ENCODE assay signal across 26 mouse cellular contexts in genomic region chr5:140674036-140674435, GRCm38 (mm10). TPM values are rescaled to one million over a fixed set of nuclear protein-coding genes. Genes with fewer than 3 reads are reported as not detected.
DNase-seq lines count a peak whose midpoint lies in the region; ATAC-seq and TF ChIP-seq lines count a peak whose summit lies in the region.
"Had no signal": no experiment of that assay in that cellular context is flagged by ENCODE, and none has a peak within 500 bp of the region (broad histone marks: within the 10 kb centered on the region; RNA-seq: fewer than 3 reads in every experiment).

No protein-coding gene starts in this region.

- DNase-seq in B cell, adult 2 months: peak; percentile 41 to 59
- no peak for DNase-seq in right cerebral cortex, postnatal 14 days
- no peak for DNase-seq in cerebellum, adult 18-20 months
- DNase-seq: adrenal gland, postnatal 10 days; adrenal gland, postnatal 36 days; cerebellum, adult 2 months; cerebellum, adult 9-11 months; cerebellum, postnatal 25 days; forebrain, postnatal 0 days; gastrocnemius, postnatal 25 days; heart, adult 18-20 months; heart, postnatal 14 days; heart, postnatal 4 days had no signal

- TF ChIP-seq CTCF in intestine, postnatal 0 days (IDR thresholded peaks at IDR 0.05; ENCODE audit: low read depth): no peak

- H3K9me3 ChIP-seq in intestine, embryonic 15.5 days: no peaks in the 10 kb centered on the region
- 0 out of 2 replicates have a peak, but pooled peaks cover under 1% of the 10 kb centered on the region for H3K9me3 ChIP-seq in intestine, postnatal 0 days (ENCODE audit: control insufficient read depth)
- H3K9me3 ChIP-seq in stomach, embryonic 15.5 days: no peaks in the 10 kb centered on the region
- H3K9me3 ChIP-seq: embryonic facial prominence, embryonic 12.5 days had no signal

- 89% methylated on average over 17 of the region's 17 CpGs for WGBS in intestine, embryonic 15.5 days
- WGBS in intestine, postnatal 0 days: 88% methylated on average over 17 of the region's 17 CpGs
- 83% methylated on average over 17 of the region's 17 CpGs for WGBS in stomach, embryonic 15.5 days

- ATAC-seq in intestine, embryonic 15.5 days: no peak
- ATAC-seq in intestine, postnatal 0 days: no peak
- ATAC-seq in stomach, embryonic 15.5 days (ENCODE audit: insufficient read depth, low FRiP score, low read depth): no peak
- ATAC-seq: forebrain, embryonic 14.5 days; forebrain, postnatal 0 days; Patski had no signal

- no peaks in the 10 kb centered on the region for H3K27me3 ChIP-seq in intestine, embryonic 15.5 days (replicated peaks)
- no peaks in the 10 kb centered on the region for H3K27me3 ChIP-seq in intestine, postnatal 0 days (replicated peaks; ENCODE audit: control insufficient read depth, insufficient read depth, low read length)
- H3K27me3 ChIP-seq in stomach, embryonic 15.5 days (replicated peaks): no peaks in the 10 kb centered on the region
- H3K27me3 ChIP-seq: CH12.LX; embryonic facial prominence, embryonic 12.5 days; embryonic facial prominence, embryonic 15.5 days; heart, embryonic 13.5 days; Patski had no signal

- peaks cover 8% of the 10 kb centered on the region for H3K36me3 ChIP-seq in intestine, embryonic 15.5 days
- peaks cover 41% of the 10 kb centered on the region for H3K36me3 ChIP-seq in intestine, postnatal 0 days (ENCODE audit: control insufficient read depth, insufficient read depth)
- H3K36me3 ChIP-seq in stomach, embryonic 15.5 days: peaks cover 17% of the 10 kb centered on the region
- H3K36me3 ChIP-seq: G1E had no signal

- no peak overlapping the region for H3K4me3 ChIP-seq in intestine, embryonic 15.5 days (replicated peaks)
- H3K4me3 ChIP-seq in intestine, postnatal 0 days (ENCODE audit: low read depth, low read length): no peak overlapping the region
- no peak overlapping the region for H3K4me3 ChIP-seq in stomach, embryonic 15.5 days (replicated peaks)
- H3K4me3 ChIP-seq: embryonic facial prominence, embryonic 12.5 days; embryonic facial prominence, embryonic 15.5 days; heart, embryonic 10.5 days; heart, embryonic 13.5 days had no signal

- no peak overlapping the region for H3K4me2 ChIP-seq in intestine, embryonic 15.5 days (replicated peaks)
- no peak overlapping the region for H3K4me2 ChIP-seq in intestine, postnatal 0 days (replicated peaks; ENCODE audit: low read depth)
- H3K4me2 ChIP-seq in stomach, embryonic 15.5 days: no peak overlapping the region
- H3K4me2 ChIP-seq: embryonic facial prominence, embryonic 12.5 days; embryonic facial prominence, embryonic 15.5 days; heart, embryonic 13.5 days; hindbrain, embryonic 14.5 days had no signal

- H3K27ac ChIP-seq in intestine, embryonic 15.5 days: peak overlapping the region; percentile 6; the same call in 1 of the 2 replicates
- no peak overlapping the region for H3K27ac ChIP-seq in intestine, postnatal 0 days (ENCODE audit: low read depth, low read length)
- H3K27ac ChIP-seq in stomach, embryonic 15.5 days: peak overlapping the region; percentile 52; the same call in 1 of the 2 replicates
- H3K27ac ChIP-seq: embryonic facial prominence, embryonic 12.5 days; embryonic facial prominence, embryonic 15.5 days; heart, embryonic 13.5 days; hindbrain, postnatal 0 days had no signal

- no peak overlapping the region for H3K9ac ChIP-seq in intestine, embryonic 15.5 days
- no peak overlapping the region for H3K9ac ChIP-seq in intestine, postnatal 0 days (ENCODE audit: low read depth, low read length)
- no peak overlapping the region for H3K9ac ChIP-seq in stomach, embryonic 15.5 days
- H3K9ac ChIP-seq: embryonic facial prominence, embryonic 12.5 days; embryonic facial prominence, embryonic 15.5 days; forebrain, postnatal 0 days; heart, embryonic 13.5 days; hindbrain, embryonic 14.5 days had no signal

- 0 out of 2 replicates have a peak, but pooled peaks cover 8% of the 10 kb centered on the region for H3K4me1 ChIP-seq in intestine, embryonic 15.5 days (replicated peaks)
- no peaks in the 10 kb centered on the region for H3K4me1 ChIP-seq in intestine, postnatal 0 days (replicated peaks; ENCODE audit: control insufficient read depth, insufficient read depth, low read length)
- H3K4me1 ChIP-seq in stomach, embryonic 15.5 days: no peaks in the 10 kb centered on the region
- H3K4me1 ChIP-seq: embryonic facial prominence, embryonic 12.5 days; embryonic facial prominence, embryonic 15.5 days had no signal

RNA-seq across cellular contexts. Expression of gene Ttyh3, which starts 25.2 kb away (rescaled TPM):
- polyA plus RNA-seq in intestine, embryonic 15.5 days (2015; fragmentation: Nextera tagmentation; extraction: Ambion mirVana): 34.5 and 34.7 TPM in 2 replicates
- 21.4 and 23.6 TPM in 2 replicates for polyA plus RNA-seq in intestine, postnatal 0 days (2015; fragmentation: Nextera tagmentation; extraction: Ambion mirVana)
- 31.9 and 38.0 TPM in 2 replicates for polyA plus RNA-seq in stomach, embryonic 15.5 days (2015; fragmentation: Nextera tagmentation; extraction: Ambion mirVana)

RNA-seq across cellular contexts. Expression of gene Iqce, which starts 28.1 kb away (rescaled TPM):
- 18.8 and 19.4 TPM in 2 replicates for polyA plus RNA-seq in intestine, embryonic 15.5 days (2015; fragmentation: Nextera tagmentation; extraction: Ambion mirVana)
- 5.7 and 7.0 TPM in 2 replicates for polyA plus RNA-seq in intestine, postnatal 0 days (2015; fragmentation: Nextera tagmentation; extraction: Ambion mirVana)
- 20.3 and 21.1 TPM in 2 replicates for polyA plus RNA-seq in stomach, embryonic 15.5 days (2015; fragmentation: Nextera tagmentation; extraction: Ambion mirVana)

RNA-seq across cellular contexts. Expression of gene Brat1, which starts 30.8 kb away (rescaled TPM):
- 18.9 and 20.3 TPM in 2 replicates for polyA plus RNA-seq in intestine, embryonic 15.5 days (2015; fragmentation: Nextera tagmentation; extraction: Ambion mirVana)
- 7.5 and 8.0 TPM in 2 replicates for polyA plus RNA-seq in intestine, postnatal 0 days (2015; fragmentation: Nextera tagmentation; extraction: Ambion mirVana)
- 18.7 and 20.4 TPM in 2 replicates for polyA plus RNA-seq in stomach, embryonic 15.5 days (2015; fragmentation: Nextera tagmentation; extraction: Ambion mirVana)

RNA-seq across cellular contexts. Expression of gene Amz1, which starts 49.9 kb away (rescaled TPM):
- polyA plus RNA-seq in intestine, embryonic 15.5 days (2015; fragmentation: Nextera tagmentation; extraction: Ambion mirVana): 1.1 TPM in 2 replicates
- 1.2 and 1.3 TPM in 2 replicates for polyA plus RNA-seq in intestine, postnatal 0 days (2015; fragmentation: Nextera tagmentation; extraction: Ambion mirVana)
- polyA plus RNA-seq in stomach, embryonic 15.5 days (2015; fragmentation: Nextera tagmentation; extraction: Ambion mirVana): 1.1 and 1.3 TPM in 2 replicates

Comparison
In these comparisons a context has a peak if more than half of its experiments do, and no peak if none do; other contexts are left out.
1. DNase-seq: peak in B cell, adult 2 months (2 of 2); none in right cerebral cortex, postnatal 14 days (single experiment) and cerebellum, adult 18-20 months (0 of 2).